Mouse (Mus musculus): ENCODE data around the gene Tspan7. TPM values are rescaled to one million over a fixed set of nuclear protein-coding genes. Genes with fewer than 3 reads are reported as not detected.

Gene Tspan7
- 209 and 254 TPM in 2 replicates for total RNA-seq (2014; rRNA removed)
- 491 and 629 TPM in 2 replicates for polyA plus RNA-seq (2015; fragmentation: Nextera tagmentation; extraction: Ambion mirVana)

DNA sequence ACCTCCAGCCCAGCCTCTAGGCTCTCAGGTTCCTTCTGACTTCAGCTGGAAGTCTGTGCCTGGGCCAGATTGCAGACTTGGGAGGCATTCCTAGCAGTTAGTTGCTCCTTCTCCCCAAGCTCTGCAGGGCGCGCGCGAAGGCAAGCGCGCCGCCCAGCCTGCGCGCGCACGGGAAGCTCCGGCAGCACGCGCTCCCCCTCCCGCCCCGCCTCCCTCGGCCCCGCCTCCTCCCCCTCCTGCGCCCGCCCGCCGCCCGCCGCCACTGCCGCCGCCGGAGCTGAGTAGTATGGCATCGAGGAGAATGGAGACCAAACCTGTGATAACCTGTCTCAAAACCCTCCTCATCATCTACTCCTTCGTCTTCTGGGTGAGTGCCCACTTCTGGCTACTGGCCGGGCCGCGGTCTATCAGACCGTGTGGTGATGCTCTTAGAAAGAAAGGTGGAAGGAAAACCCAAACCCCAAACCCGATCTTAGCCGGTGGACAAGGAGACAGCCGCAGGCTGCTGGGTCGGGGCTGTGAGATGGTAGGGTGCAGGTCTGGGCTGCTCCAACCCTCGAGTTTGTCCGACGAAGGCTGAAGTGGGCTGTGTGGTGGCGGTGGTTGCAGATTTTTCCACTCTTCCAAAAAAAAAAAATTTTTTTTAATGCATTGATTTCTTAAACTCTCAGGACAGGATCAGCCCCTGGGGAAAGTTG lies at the start of gene Tspan7:
TSS of gene Tspan7 (plus strand) at position 287 of the 698 bp plus-strand sequence.
- peak within 1 kb of the TSS; percentile 50 for H3K4me2 ChIP-seq (ENCODE audit: low read depth)
- ATAC-seq: peak; percentile 75

DNA sequence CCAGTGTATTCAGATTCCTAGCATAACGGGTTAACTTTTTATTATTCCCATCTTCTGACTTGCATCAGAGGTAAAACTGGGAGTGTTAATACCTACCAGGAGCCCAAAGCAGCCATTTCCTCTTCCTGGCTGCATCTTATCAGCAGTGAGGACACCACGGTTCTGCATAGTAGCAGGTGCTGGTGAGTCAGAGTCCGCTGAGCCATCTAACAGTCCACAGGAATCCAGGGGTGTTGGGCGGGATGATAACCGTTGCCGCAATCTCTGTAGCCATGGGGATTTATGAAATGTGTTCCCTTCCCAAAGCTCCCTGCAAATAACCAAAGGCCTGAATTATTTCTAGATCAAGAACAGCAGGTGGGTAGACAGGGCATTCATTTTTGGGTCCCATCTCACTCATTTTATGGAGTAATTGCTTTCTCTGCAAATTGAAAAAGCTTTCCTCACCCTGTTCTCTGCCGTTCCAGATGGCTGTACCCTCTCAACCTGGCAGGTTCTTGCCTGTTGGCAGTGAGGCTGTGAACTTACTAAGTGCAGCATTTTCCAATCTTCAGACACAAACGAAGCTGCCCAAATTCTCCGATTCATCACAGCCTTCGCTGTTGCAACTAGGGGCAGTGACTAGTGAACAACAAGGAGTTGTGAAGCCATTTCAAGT lies 35.5 kb upstream of the Tspan7 start:
- no peak for TF ChIP-seq CTCF (IDR thresholded peaks at IDR 0.05; ENCODE audit: low read depth)
- Histone ChIP-seq H3K4me1 (ENCODE audit: insufficient read depth) (no peaks in the 10 kb centered on the region), H3K9me3 (ENCODE audit: low read length) (no peaks in the 10 kb centered on the region), H3K9ac (no peak overlapping the region), H3K27me3 (ENCODE audit: insufficient read depth, low read length) (no peaks in the 10 kb centered on the region), H3K4me3 (ENCODE audit: low read depth, low read length) (no peak overlapping the region), H3K36me3 (ENCODE audit: insufficient read depth) (no peaks in the 10 kb centered on the region), H3K4me2 (ENCODE audit: low read depth) (no peak overlapping the region), H3K27ac (ENCODE audit: low read depth, low read length) (peak overlapping the region; percentile 40)
- peak; percentile 83 for ATAC-seq
- 63% methylated on average over 10 of the region's 10 CpGs for WGBS
- DNase-seq: peak; percentile 59

More for the DNA sequence above, at the start of gene Tspan7:
- WGBS: 21% methylated on average over 26 of the region's 41 CpGs
- H3K9ac ChIP-seq: peak within 1 kb of the TSS; percentile 69
- H3K27ac ChIP-seq (ENCODE audit: low read depth, low read length): peak within 1 kb of the TSS; percentile 82
- peak; percentile 83 for DNase-seq
- no peaks in the 10 kb centered on the region for H3K36me3 ChIP-seq (ENCODE audit: insufficient read depth)
- no peaks in the 10 kb centered on the region for H3K27me3 ChIP-seq (ENCODE audit: insufficient read depth, low read length)
- 0 out of 2 replicates have a peak, but pooled peaks have one; percentile 3 for TF ChIP-seq CTCF (IDR thresholded peaks at IDR 0.05; ENCODE audit: low read depth)
- H3K4me3 ChIP-seq (ENCODE audit: low read depth, low read length): peak within 1 kb of the TSS; percentile 53
- no peaks in the 10 kb centered on the region for H3K4me1 ChIP-seq (ENCODE audit: insufficient read depth)
- no peaks in the 10 kb centered on the region for H3K9me3 ChIP-seq (ENCODE audit: low read length)

DNA sequence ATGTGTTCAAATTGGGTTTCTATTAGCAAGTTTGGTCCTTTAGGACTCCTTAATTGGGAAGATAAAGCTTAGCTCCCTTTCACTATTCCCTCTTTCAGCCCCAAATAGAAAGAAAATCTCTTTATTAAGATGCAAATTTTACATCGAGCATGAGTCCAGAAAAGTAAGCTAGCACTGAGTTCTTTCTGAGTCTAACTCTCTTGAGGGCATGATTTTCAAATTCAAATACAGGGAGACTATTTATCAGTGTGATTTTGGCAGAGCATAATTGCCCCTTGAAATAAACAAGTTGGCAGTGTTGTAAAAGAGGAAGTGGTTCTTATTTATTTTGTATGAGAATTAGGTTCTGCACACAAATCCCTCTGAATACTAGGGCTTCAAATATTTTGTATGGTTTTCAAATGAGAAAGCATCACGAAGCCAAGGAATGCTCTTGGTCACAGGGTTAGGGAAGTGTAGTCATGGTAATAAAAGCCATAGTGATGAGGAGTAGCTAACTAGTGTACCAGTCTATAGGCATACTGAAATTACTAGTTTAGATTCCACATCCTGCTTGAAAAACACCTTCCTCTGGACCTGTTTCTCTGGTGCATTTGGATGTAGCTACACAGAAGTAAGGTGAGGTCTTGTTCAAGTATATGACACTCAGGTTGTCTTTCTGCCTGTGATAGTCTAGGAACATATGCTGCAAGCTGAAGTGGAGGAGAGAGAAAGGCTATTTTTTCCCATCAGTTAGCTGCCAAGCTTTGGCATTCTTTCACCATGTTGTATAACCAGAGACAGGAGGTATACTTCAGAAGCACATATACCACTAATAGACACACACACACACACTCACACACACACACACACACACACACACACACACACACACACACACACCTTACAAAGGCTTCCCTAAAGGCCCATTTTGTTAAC lies 34.6 kb upstream of the Tspan7 start:
- no peaks in the 10 kb centered on the region for H3K4me1 ChIP-seq (ENCODE audit: insufficient read depth)
- no peak overlapping the region for H3K4me3 ChIP-seq (ENCODE audit: low read depth, low read length)
- peak; percentile 30; the same call in 1 of the 2 replicates for ATAC-seq
- H3K27me3 ChIP-seq (ENCODE audit: insufficient read depth, low read length): no peaks in the 10 kb centered on the region
- H3K36me3 ChIP-seq (ENCODE audit: insufficient read depth): no peaks in the 10 kb centered on the region
- H3K9me3 ChIP-seq (ENCODE audit: low read length): no peaks in the 10 kb centered on the region
- WGBS: 28% methylated on average over 2 of the region's 2 CpGs
- H3K9ac ChIP-seq: no peak overlapping the region
- H3K4me2 ChIP-seq (ENCODE audit: low read depth): no peak overlapping the region
- no peak for DNase-seq
- TF ChIP-seq CTCF (IDR thresholded peaks at IDR 0.05; ENCODE audit: low read depth): no peak
- no peak overlapping the region for H3K27ac ChIP-seq (ENCODE audit: low read depth, low read length)

DNA sequence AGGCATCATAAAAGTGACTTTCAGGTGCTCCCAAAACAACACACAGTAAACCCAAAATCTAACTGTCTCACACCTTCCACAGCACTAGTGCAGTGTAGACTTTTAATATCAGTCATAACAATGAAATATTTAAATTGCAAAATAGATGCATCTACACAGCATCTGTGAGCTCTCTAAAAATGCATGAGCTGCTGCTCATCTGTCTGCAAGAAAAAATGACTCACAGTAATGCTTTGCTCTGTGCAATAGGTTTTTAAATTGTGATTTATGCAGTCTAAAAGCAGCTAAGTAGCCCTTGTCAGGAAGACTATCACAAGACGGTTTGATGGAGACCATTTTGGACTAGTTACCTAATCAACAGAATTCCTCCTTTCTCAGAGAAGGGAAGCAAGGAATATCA lies 31.2 kb upstream of the Tspan7 start:
- WGBS: 18% methylated on average over 1 of the region's 1 CpGs
- H3K27me3 ChIP-seq (ENCODE audit: insufficient read depth, low read length): no peaks in the 10 kb centered on the region
- DNase-seq (no peak), ATAC-seq (peak; percentile 55)
- H3K4me1 ChIP-seq (ENCODE audit: insufficient read depth): no peaks in the 10 kb centered on the region
- H3K27ac ChIP-seq (ENCODE audit: low read depth, low read length): no peak overlapping the region
- no peak overlapping the region for H3K9ac ChIP-seq
- no peak overlapping the region for H3K4me3 ChIP-seq (ENCODE audit: low read depth, low read length)
- no peak for TF ChIP-seq CTCF (IDR thresholded peaks at IDR 0.05; ENCODE audit: low read depth)
- H3K36me3 ChIP-seq (ENCODE audit: insufficient read depth): no peaks in the 10 kb centered on the region
- H3K9me3 ChIP-seq (ENCODE audit: low read length): no peaks in the 10 kb centered on the region
- no peak overlapping the region for H3K4me2 ChIP-seq (ENCODE audit: low read depth)

DNA sequence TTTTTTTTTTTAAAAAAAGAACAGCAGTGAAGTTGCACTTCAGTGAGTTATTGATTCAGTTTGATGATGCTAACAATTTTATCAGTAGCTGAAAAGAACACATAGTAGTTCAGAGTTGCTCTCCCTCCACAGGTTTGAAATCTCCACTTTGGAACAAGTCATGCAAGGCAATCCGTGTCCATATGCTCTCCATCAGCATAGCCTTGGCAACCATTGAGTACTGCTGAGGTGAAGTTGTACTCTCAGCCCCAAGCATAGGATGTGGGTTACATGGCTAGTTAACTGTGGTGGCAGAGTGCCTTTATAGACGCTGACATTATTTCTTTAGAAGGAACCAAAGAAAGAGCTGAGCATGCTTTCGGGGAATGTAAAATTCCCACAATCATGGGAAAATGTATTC lies 27.7 kb upstream of the Tspan7 start:
- H3K9ac ChIP-seq: no peak overlapping the region
- H3K4me2 ChIP-seq (ENCODE audit: low read depth): no peak overlapping the region
- WGBS: 79% methylated on average over 3 of the region's 3 CpGs
- no peak overlapping the region for H3K4me3 ChIP-seq (ENCODE audit: low read depth, low read length)
- DNase-seq: no peak
- H3K36me3 ChIP-seq (ENCODE audit: insufficient read depth): no peaks in the 10 kb centered on the region
- TF ChIP-seq CTCF (IDR thresholded peaks at IDR 0.05; ENCODE audit: low read depth): no peak
- no peaks in the 10 kb centered on the region for H3K27me3 ChIP-seq (ENCODE audit: insufficient read depth, low read length)
- ATAC-seq: no peak
- H3K9me3 ChIP-seq (ENCODE audit: low read length): no peaks in the 10 kb centered on the region
- H3K27ac ChIP-seq (ENCODE audit: low read depth, low read length): no peak overlapping the region
- H3K4me1 ChIP-seq (ENCODE audit: insufficient read depth): no peaks in the 10 kb centered on the region

DNA sequence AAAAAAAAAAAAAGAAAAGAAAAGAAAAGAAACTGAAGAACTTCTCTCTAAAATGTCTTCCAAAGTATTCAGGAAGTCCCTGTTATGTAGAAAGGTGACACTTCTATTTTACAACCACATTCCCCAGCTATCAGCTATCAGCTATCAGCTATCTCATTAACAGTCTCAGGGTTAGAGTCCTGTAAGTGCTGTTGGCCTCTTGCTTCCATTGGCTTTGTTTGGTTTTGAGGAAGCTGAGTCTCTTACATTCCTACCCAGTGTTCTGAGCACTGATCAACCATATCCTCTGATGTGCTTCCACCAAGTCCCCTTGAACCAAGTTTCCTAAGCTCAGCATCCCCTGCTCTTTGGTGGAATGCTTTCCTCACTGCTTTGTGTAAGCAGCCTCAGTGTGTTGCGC lies 7.9 kb upstream of the Tspan7 start:
- DNase-seq (no peak), ATAC-seq (no peak)
- H3K4me1 ChIP-seq (ENCODE audit: insufficient read depth): no peaks in the 10 kb centered on the region
- WGBS: 100% methylated on average over 1 of the region's 1 CpGs
- no peak overlapping the region for H3K4me2 ChIP-seq (ENCODE audit: low read depth)
- H3K27me3 ChIP-seq (ENCODE audit: insufficient read depth, low read length): no peaks in the 10 kb centered on the region
- no peak for TF ChIP-seq CTCF (IDR thresholded peaks at IDR 0.05; ENCODE audit: low read depth)
- no peak overlapping the region for H3K4me3 ChIP-seq (ENCODE audit: low read depth, low read length)
- no peaks in the 10 kb centered on the region for H3K36me3 ChIP-seq (ENCODE audit: insufficient read depth)
- no peaks in the 10 kb centered on the region for H3K9me3 ChIP-seq (ENCODE audit: low read length)
- no peak overlapping the region for H3K27ac ChIP-seq (ENCODE audit: low read depth, low read length)
- H3K9ac ChIP-seq: no peak overlapping the region
